Mouse (Mus musculus) MEL (cell line): Measurements from ENCODE around the gene Ms4a6d.
"Not testable (repeated sequence)": the region's sequence is repeated elsewhere in the genome, so short reads cannot be mapped to it uniquely, and the experiment has no call there.

Experiments
- MAX ChIP-seq: IDR thresholded peaks from 2 replicates; pipeline ENCODE4 v1.6.1; 2011; ENCODE audit warnings: low read length, improper control_type of control experiment
- POLR2A ChIP-seq, 2 experiments: IDR thresholded peaks; 2 replicates each; pipeline ENCODE4 v1.6.1; 2011 to 2012; ENCODE audit warnings: low read length in 2 of 2, mild to moderate bottlenecking in 2 of 2, control low read depth in 1 of 2, improper control_type of control experiment in 1 of 2, low read depth in 1 of 2, moderate library complexity in 1 of 2; ENCODE audit not compliant: control insufficient read depth in 1 of 2, insufficient read depth in 1 of 2, poor library complexity in 1 of 2
- ZNF384 ChIP-seq: IDR thresholded peaks from 2 replicates; pipeline ENCODE4 v1.6.1; 2012; ENCODE audit warnings: low read depth, mild to moderate bottlenecking, inconsistent platforms, low read length, improper control_type of control experiment

GRCm38 (mm10) chr19:11544383-11544782 lies 60.3 kb downstream of the Ms4a6d start:
- TF ChIP-seq MAX; ZNF384; POLR2A (IDR thresholded peaks at IDR 0.05; ENCODE audit: control insufficient read depth in 1 of 2, insufficient read depth in 1 of 2, low read depth in 1 of 2, low read length in 2 of 2, poor library complexity in 1 of 2): not testable (repeated sequence)
